In genomic region chr16:30720791-30721190, GRCm38 (mm10) we compare ENCODE assay signal across 19 mouse cellular contexts.
DNase-seq lines count a peak whose midpoint lies in the region; ATAC-seq and TF ChIP-seq lines count a peak whose summit lies in the region.
"Had no signal": no experiment of that assay in that cellular context is flagged by ENCODE, and none has a peak within 500 bp of the region (broad histone marks: within the 10 kb centered on the region; RNA-seq: fewer than 3 reads in every experiment).

No protein-coding gene starts in this region.

- H3K27me3 ChIP-seq in kidney, embryonic 15.5 days: no peaks in the 10 kb centered on the region
- H3K27me3 ChIP-seq in kidney, embryonic 14.5 days (ENCODE audit: control insufficient read depth, insufficient read depth, low read length): no peaks in the 10 kb centered on the region
- no peaks in the 10 kb centered on the region for H3K27me3 ChIP-seq in stomach, embryonic 15.5 days (replicated peaks)
- H3K27me3 ChIP-seq in stomach, postnatal 0 days (ENCODE audit: control insufficient read depth, insufficient read depth, low read length): no peaks in the 10 kb centered on the region
- no peaks in the 10 kb centered on the region for H3K27me3 ChIP-seq in hindbrain, postnatal 0 days (ENCODE audit: insufficient read depth, low read length)
- H3K27me3 ChIP-seq: CH12.LX; embryonic facial prominence, embryonic 12.5 days; liver, embryonic 13.5 days; midbrain, embryonic 12.5 days had no signal

- no peak for TF ChIP-seq EP300 in stomach, postnatal 0 days (optimal IDR thresholded peaks at IDR 0.05)

- TF ChIP-seq CTCF in stomach, postnatal 0 days (IDR thresholded peaks at IDR 0.05; ENCODE audit: low read depth): no peak
- no peak for TF ChIP-seq CTCF in hindbrain, postnatal 0 days (IDR thresholded peaks at IDR 0.05; ENCODE audit: low read depth)

- H3K4me2 ChIP-seq in kidney, embryonic 15.5 days: no peak overlapping the region
- H3K4me2 ChIP-seq in kidney, embryonic 14.5 days (replicated peaks; ENCODE audit: low read depth, low read length): no peak overlapping the region
- no peak overlapping the region for H3K4me2 ChIP-seq in stomach, embryonic 15.5 days
- no peak overlapping the region for H3K4me2 ChIP-seq in stomach, postnatal 0 days (replicated peaks; ENCODE audit: low read depth)
- H3K4me2 ChIP-seq in hindbrain, postnatal 0 days (ENCODE audit: low read depth, low read length): no peak overlapping the region
- H3K4me2 ChIP-seq: embryonic facial prominence, embryonic 12.5 days; liver, embryonic 13.5 days; midbrain, embryonic 12.5 days had no signal

- 0 out of 2 replicates have a peak, but pooled peaks have one; percentile 29 for ATAC-seq in kidney, embryonic 15.5 days (replicated peaks; ENCODE audit: low FRiP score)
- no peak for ATAC-seq in kidney, embryonic 14.5 days (ENCODE audit: low FRiP score, low TSS enrichment)
- ATAC-seq in stomach, embryonic 15.5 days (ENCODE audit: insufficient read depth, low FRiP score, low read depth): peak; percentile 47; the same call in 1 of the 2 replicates
- ATAC-seq in stomach, postnatal 0 days (ENCODE audit: low FRiP score, low TSS enrichment): no peak
- no peak for ATAC-seq in hindbrain, postnatal 0 days
- ATAC-seq: forebrain, embryonic 16.5 days had no signal

- H3K9me3 ChIP-seq in kidney, embryonic 15.5 days (replicated peaks): no peaks in the 10 kb centered on the region
- no peaks in the 10 kb centered on the region for H3K9me3 ChIP-seq in kidney, embryonic 14.5 days (ENCODE audit: control insufficient read depth, low read length)
- no peaks in the 10 kb centered on the region for H3K9me3 ChIP-seq in stomach, embryonic 15.5 days
- H3K9me3 ChIP-seq in stomach, postnatal 0 days (ENCODE audit: control insufficient read depth, low read length): no peaks in the 10 kb centered on the region
- no peaks in the 10 kb centered on the region for H3K9me3 ChIP-seq in hindbrain, postnatal 0 days (ENCODE audit: low read length)
- H3K9me3 ChIP-seq: embryonic facial prominence, embryonic 12.5 days; liver, embryonic 13.5 days; midbrain, embryonic 12.5 days had no signal

- H3K36me3 ChIP-seq in kidney, embryonic 15.5 days: no peaks in the 10 kb centered on the region
- no peaks in the 10 kb centered on the region for H3K36me3 ChIP-seq in kidney, embryonic 14.5 days (ENCODE audit: control insufficient read depth, insufficient read depth, low read length)
- H3K36me3 ChIP-seq in stomach, embryonic 15.5 days: no peaks in the 10 kb centered on the region
- H3K36me3 ChIP-seq in stomach, postnatal 0 days (ENCODE audit: control insufficient read depth, insufficient read depth, low read length): no peaks in the 10 kb centered on the region
- no peaks in the 10 kb centered on the region for H3K36me3 ChIP-seq in hindbrain, postnatal 0 days (ENCODE audit: insufficient read depth, low read length)
- H3K36me3 ChIP-seq: embryonic facial prominence, embryonic 12.5 days; liver, embryonic 13.5 days; midbrain, embryonic 12.5 days had no signal

- 28% methylated on average over 6 of the region's 6 CpGs for WGBS in kidney, embryonic 15.5 days
- WGBS in kidney, embryonic 14.5 days: 20% methylated on average over 6 of the region's 6 CpGs
- WGBS in stomach, embryonic 15.5 days: 27% methylated on average over 6 of the region's 6 CpGs
- 37% methylated on average over 6 of the region's 6 CpGs for WGBS in stomach, postnatal 0 days
- WGBS in hindbrain, postnatal 0 days: 49% methylated on average over 6 of the region's 6 CpGs

- no peak overlapping the region for H3K27ac ChIP-seq in kidney, embryonic 15.5 days
- H3K27ac ChIP-seq in kidney, embryonic 14.5 days (ENCODE audit: low read depth, low read length): no peak overlapping the region
- no peak overlapping the region for H3K27ac ChIP-seq in stomach, embryonic 15.5 days
- H3K27ac ChIP-seq in stomach, postnatal 0 days (replicated peaks): no peak overlapping the region
- H3K27ac ChIP-seq in hindbrain, postnatal 0 days: no peak overlapping the region
- H3K27ac ChIP-seq: embryonic facial prominence, embryonic 12.5 days; liver, embryonic 13.5 days; macrophage; midbrain, embryonic 12.5 days had no signal

- no peak overlapping the region for H3K4me3 ChIP-seq in kidney, embryonic 15.5 days (replicated peaks)
- no peak overlapping the region for H3K4me3 ChIP-seq in kidney, embryonic 14.5 days (ENCODE audit: low read length)
- no peak overlapping the region for H3K4me3 ChIP-seq in stomach, embryonic 15.5 days (replicated peaks)
- no peak overlapping the region for H3K4me3 ChIP-seq in stomach, postnatal 0 days (ENCODE audit: low read depth, low read length)
- H3K4me3 ChIP-seq in hindbrain, postnatal 0 days (ENCODE audit: low read length): no peak overlapping the region
- H3K4me3 ChIP-seq: embryonic facial prominence, embryonic 12.5 days; liver, embryonic 13.5 days; midbrain, embryonic 12.5 days; myocyte had no signal

- peaks cover 7% of the 10 kb centered on the region for H3K4me1 ChIP-seq in kidney, embryonic 15.5 days
- no peaks in the 10 kb centered on the region for H3K4me1 ChIP-seq in kidney, embryonic 14.5 days (ENCODE audit: control insufficient read depth, insufficient read depth, low read length)
- no peaks in the 10 kb centered on the region for H3K4me1 ChIP-seq in stomach, embryonic 15.5 days
- H3K4me1 ChIP-seq in stomach, postnatal 0 days (replicated peaks; ENCODE audit: control insufficient read depth, insufficient read depth): no peaks in the 10 kb centered on the region
- no peaks in the 10 kb centered on the region for H3K4me1 ChIP-seq in hindbrain, postnatal 0 days (ENCODE audit: insufficient read depth, low read length)
- H3K4me1 ChIP-seq: midbrain, embryonic 12.5 days had no signal

- DNase-seq in stomach, postnatal 0 days (ENCODE audit: low spot score): no peak
- DNase-seq in hindbrain, postnatal 0 days (ENCODE audit: low spot score): peak; percentile 22
- no peak for DNase-seq in T-cell, adult 2 months (ENCODE audit: low spot score)
- no peak for DNase-seq in adrenal gland, adult (ENCODE audit: inconsistent age in 2 of 2, low spot score in 1 of 2)
- DNase-seq: adrenal gland, postnatal 14 days; cerebellum, adult 18-20 months; heart, adult 11 months; kidney, adult 8-10 months; liver, embryonic 13.5 days; right cerebral cortex, adult 18-20 months had no signal

- H3K9ac ChIP-seq in kidney, embryonic 15.5 days: no peak overlapping the region
- no peak overlapping the region for H3K9ac ChIP-seq in kidney, embryonic 14.5 days (ENCODE audit: low read depth, low read length)
- no peak overlapping the region for H3K9ac ChIP-seq in stomach, embryonic 15.5 days
- no peak overlapping the region for H3K9ac ChIP-seq in stomach, postnatal 0 days (ENCODE audit: low read length)
- no peak overlapping the region for H3K9ac ChIP-seq in hindbrain, postnatal 0 days (replicated peaks; ENCODE audit: low read length)
- H3K9ac ChIP-seq: embryonic facial prominence, embryonic 12.5 days; liver, embryonic 13.5 days; midbrain, embryonic 12.5 days had no signal

Comparison
In these comparisons a context has a peak if more than half of its experiments do, and no peak if none do; other contexts are left out.
1. ATAC-seq: peak in kidney, embryonic 15.5 days (single experiment) and stomach, embryonic 15.5 days (single experiment); none in kidney, embryonic 14.5 days (single experiment), stomach, postnatal 0 days (single experiment) and hindbrain, postnatal 0 days (single experiment).